Mouse (Mus musculus) brain, embryonic 14.5 days (tissue): Measurements from ENCODE around the gene Rap1a.

Source experiments
- CTCF ChIP-seq: fragments of 200-500 bp; IDR thresholded peaks from 2 replicates; pipeline ENCODE4 v1.5.1; 2012; ENCODE audit warnings: inconsistent platforms, mild to moderate bottlenecking, moderate library complexity, borderline replicate concordance; ENCODE audit not compliant: insufficient read depth, insufficient read length; ENCODE audit errors: extremely low read depth
- POLR2A ChIP-seq: fragments of 200-500 bp; IDR thresholded peaks from 2 replicates; pipeline ENCODE4 v1.6.1; 2012; ENCODE audit warnings: mild to moderate bottlenecking, inconsistent platforms, borderline replicate concordance; ENCODE audit not compliant: poor library complexity, insufficient read depth, insufficient read length, severe bottlenecking; ENCODE audit errors: extremely low read depth

DNA sequence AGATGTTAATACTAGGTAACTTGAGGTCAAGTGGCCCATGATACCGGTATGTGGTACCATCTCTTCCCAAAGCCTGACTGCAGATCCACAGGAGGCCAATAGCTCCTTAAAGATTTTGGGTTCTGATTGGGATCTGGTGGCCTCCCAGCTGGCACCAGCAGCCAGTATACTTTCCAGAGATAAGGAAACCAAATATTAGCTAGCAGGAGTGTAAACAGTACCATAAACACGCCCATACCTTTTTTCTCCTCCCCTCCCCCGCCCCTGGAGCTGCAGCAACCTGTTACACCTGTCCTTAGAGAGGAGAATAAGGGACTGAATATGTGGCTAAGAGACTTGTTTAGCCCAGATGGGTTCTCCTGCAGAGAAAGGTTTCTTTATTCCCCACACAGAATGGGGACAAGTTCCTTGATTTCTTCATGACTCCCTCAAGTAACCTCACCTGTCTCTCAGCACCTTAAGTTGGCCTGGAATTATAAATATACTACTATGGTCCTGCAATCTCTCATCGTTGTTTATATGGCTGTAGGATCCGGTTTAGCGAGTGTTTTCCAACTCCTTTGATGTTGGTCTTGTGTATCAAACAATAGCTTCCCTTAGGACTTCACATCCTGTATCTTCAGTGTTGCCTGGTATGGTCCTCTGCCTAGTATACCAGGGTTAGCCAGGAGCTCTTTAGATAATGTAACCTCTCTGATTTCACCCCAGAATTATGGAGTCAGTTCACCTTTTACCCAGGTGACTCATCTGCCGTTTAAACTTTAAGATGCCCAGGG lies 45.3 kb upstream of the Rap1a start:
- TF ChIP-seq POLR2A (no peak), CTCF (no peak)
